Mouse (Mus musculus) cerebellum, postnatal 25 days (tissue): ENCODE measurements around the gene Fxyd2.

ENCODE experiments used
- DNase-seq, 2 experiments: peaks; one replicate each; pipeline ENCODE4 v3.0.0; 2021; ENCODE audit warnings: mixed read lengths in 2 of 2

Fxyd2 gene

DNA sequence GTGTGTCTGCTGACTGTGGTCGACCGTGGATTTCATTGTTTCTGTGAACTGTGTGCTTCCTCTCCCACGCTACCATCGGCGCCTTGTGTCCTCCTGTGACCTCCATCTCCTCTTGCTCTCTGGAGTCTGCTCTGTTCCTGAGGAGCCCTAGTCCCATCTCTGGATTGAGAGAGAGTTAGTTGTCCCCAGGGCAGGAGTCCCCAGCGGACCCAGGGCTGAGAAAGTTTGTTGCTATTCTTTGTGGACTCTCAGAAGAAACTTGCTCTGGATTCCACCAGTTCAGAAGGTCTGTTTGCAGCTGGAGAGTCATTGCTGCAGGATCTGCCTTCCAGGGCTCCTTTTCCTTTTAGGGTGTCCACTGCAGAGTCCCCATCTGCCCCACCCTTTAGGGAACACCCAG, 4.3 kb upstream of the Fxyd2 start:
- DNase-seq = no peak

DNA sequence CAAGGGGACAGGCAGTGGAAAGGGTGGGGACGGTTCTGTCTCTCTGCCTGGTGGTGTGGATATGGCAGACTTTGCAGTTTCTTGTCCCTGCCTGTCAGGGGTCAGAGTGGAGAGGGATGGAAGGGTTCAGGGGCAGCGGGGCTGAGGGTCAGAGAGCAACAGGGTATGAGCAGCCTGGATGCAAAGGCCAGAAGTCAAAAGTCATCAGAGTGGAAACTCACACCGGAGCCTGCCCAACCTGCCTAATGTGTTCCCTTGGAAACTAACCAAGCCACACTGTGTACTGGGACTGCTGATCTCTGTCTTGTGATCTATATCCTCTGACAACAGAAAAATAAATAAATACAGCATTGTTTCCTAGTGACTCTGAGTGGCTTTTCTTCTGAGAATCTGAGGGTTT, 3.7 kb upstream of the Fxyd2 start:
- DNase-seq = no peak

DNA sequence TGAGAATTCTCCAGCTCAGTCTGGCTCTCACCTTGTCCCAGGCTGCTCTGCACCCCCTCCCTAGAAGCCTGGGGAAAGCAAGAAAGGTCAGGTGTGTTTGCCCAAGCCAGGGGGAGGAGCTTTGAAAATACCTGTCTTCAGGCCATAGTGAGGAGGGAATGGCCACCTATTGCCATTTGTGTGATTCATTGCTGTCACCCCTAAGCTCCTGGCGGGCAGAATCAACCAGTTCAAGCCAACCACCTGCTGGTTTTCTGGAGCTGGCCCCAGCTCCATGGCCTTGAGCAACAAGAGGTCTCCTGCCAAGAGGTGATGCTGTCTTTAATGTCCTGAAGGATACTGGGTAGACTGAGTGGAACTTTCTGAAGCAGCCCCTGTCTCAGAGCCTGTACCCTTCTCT, 1.1 kb upstream of the Fxyd2 start:
- DNase-seq = peak; percentile 81 to 89

DNA sequence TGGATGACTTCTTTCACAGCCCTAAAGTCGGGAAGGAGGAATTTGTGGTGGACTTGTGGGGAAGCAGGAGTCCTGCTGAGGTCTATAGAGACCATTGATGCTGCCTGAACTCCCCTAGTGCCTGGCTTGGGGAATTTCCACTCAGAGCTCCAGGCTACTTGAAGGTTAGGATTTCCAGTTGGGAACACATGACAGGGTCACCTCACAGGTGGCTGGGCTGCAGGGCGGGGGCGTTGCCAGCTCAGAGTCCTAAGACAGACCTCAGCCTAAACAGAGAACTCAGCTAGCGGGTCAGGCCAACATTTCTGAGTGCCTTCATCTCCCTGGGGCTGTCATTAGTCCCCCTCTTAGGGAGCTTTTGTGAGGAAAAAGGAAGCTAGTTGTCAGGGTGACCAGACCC, 2.4 kb downstream of the Fxyd2 start:
- no peak for DNase-seq

DNA sequence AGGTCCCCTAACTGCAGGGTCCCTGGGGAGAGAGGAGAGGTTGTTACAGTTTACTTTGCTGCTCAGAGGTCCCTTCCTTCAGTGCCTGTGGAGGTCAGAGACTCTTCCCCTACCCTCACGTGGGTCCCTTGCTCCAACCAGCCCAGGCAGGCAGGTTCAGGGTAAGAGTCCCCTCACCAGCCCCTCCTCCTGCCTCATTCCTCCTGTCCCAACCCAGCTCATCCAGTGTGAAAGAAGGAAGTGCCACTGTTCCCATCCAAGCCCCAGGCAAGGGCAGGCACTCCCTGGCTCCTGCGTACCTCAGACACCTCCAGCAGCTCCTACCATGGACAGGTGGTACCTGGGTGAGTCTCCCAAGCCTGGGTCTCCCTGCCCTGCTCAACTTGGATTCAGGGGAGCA, 3.5 kb downstream of the Fxyd2 start:
- no peak for DNase-seq

DNA sequence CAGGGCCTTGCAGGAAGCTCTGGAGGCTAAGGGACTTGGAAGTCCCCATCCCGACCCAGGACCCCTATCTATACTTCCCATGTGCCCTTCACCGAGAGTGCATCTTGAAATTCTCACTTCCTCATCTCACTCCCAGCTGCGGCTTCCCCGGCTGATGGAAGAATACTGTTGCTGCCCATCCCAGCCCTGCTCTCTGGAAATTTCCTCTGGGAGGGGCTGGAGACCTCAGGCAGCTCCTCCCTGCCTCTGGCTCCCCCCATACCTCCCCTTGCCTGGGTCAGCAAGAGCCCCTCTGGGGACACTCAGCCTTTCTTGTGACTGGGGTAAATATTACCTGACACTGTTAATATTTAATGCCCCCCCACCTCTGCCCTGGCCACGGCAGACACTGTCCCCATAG, 6.2 kb downstream of the Fxyd2 start:
- DNase-seq = no peak

DNA sequence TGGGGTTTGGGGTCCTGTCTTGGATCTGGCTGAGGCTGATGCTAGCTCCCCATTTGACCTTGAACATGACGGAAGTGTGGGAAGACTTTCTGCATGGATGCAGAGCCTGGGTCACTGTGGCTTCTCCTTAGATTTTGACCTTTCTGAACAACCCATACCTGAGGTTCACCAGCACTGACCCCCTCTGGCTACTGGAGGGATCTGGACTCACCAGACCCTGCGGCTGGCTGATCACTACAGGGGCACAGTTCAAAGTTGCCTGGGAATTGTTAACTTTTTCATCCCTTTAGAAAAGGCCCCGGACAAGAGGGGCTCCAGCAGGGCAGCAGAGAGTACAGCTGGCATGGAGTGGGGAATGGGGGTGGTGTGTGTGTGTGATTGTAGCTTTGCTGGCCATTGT, 7.3 kb downstream of the Fxyd2 start:
- no peak for DNase-seq

DNA sequence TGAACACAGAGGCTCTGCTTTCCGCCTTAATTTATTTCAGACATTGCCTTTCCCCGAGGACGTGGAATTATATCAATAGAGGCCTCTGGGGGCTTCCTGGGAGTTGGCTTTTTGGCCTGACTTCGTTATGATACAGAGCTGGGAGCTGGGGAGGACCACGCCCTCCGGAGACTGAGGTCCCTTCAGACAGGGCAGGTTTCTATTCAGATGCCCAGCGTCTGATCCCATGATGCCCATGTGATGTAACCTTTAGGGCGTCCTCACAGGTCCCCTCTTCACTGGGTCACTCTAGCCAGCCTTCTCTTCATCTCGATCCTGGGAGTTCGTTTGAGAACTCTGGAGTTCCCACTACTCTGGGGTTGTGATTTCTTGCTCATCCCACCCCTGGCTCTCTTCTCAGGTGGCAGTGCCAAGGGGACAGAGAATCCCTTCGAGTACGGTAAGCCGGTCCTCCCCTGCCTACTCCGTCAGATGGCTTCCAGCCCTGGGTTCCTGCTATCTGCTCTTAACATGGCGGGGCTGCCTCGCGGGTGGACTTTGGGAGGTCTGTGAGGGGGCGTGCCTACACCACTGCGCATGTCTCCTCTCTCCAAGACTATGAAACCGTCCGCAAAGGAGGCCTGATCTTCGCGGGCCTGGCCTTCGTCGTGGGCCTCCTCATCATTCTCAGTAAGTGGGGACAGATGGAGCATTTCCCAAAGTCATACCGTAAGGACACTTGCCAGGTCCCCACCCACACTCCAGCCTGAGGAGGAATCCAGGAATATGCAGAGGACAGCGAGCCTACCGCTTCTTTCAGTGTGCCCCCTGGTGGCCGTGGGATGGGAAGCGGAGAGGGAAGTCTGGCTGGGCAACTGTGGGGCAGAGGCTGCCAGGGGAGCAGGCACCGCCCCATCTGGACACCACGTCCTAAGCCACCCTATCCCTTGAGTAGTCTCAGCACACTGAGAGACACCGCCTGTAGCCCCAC, 8.5 kb downstream of the Fxyd2 start:
- peak; percentile 88 to 94 for DNase-seq

DNA sequence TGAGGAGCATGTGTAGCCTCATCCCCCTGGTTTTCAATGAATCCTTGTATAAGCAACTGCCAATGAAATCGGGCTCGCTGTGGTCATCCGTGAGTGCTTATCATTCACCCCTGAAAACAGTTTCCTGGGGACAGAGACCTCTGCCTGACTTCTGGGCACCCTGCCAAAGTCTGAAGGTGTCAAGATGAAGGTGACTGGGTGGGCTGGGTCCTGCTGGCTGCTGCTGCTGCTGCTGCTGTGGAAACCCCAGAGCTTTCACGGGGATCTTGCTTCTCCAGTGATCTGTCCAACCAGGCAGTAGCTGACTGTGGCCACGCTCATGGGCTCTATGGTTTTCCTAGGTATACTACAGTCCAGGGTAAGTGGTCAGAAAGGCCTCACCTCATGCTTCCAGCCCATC, 10.7 kb downstream of the Fxyd2 start:
- no peak for DNase-seq

DNA sequence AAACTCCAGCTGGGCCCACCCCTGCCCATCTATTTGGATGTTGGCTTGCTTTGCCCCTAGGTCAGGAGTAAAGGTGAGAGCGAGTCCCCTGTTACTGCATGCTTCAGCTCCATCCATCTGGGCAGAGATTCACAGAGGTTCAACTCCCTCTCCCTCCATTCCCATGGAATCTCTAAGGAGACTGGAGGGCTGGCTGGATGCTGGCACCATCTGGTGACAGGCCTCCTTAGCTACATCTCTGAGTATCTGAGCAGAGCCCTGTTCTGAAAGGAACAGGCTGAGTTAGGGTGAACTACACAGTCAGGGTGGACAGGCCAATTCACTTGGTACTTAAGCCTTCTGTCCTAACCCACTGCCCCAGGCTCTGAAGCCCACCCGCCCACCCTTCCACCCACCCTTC, 11.1 kb downstream of the Fxyd2 start:
- no peak for DNase-seq

DNA sequence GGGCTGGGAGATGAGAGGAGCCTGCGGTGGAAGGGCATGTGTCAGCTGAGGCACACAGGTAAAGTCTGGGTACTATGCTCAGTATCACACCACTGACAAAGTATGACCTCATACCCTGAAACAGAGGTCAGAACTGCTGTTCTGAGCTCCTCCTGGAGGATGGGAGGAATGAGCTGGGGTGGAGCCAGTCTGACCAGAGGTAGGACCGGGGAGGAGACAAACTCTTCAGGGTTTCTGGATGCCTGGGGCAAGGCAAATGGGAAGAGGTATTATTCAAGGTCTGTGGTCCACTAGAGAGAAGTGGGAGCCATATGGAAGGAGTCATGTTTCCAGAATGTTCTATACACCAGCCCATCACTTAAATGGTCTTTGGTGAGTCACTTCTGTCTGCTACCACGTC, 11.6 kb downstream of the Fxyd2 start:
- no peak for DNase-seq

DNA sequence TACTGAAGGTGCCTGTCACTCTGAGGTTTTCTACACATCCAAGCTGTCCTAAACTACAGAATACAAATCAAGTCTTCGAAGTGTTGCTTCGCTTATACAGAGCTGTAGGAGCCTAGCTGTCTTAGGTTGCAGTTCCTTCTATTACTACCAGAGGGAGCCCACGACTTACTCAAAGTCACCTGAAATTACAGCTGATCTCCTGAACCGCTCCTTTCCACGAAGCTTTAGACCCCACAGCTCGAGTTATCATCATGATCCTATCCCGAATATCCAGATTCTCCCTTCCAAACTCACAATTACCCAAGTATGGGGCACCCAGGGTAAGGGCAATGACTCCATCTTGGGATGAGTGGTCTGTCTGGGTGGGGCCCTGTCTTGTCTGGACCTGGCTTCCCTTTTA, 12.3 kb downstream of the Fxyd2 start:
- DNase-seq = peak; percentile 58 to 70

DNA sequence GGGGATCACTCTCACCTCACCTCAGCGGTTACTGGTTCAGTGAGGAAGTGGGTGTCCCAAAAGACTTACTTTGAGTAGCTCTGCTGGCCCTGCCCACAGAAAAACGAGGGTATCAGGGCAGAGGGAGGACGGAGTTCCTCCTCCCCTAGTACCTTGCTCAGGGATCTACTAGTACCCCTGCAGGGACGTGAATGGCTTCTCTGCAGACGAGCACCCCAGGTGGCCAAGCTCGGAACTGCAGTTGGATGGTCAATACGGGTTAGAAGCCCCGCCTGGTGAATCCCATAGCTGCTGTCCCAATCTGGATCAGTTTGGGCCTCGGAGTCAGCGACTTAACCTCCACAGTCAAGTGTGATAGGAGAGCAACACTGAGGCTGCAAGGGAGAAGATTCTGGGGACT, 12.8 kb downstream of the Fxyd2 start:
- DNase-seq = peak; percentile 94 to 96

DNA sequence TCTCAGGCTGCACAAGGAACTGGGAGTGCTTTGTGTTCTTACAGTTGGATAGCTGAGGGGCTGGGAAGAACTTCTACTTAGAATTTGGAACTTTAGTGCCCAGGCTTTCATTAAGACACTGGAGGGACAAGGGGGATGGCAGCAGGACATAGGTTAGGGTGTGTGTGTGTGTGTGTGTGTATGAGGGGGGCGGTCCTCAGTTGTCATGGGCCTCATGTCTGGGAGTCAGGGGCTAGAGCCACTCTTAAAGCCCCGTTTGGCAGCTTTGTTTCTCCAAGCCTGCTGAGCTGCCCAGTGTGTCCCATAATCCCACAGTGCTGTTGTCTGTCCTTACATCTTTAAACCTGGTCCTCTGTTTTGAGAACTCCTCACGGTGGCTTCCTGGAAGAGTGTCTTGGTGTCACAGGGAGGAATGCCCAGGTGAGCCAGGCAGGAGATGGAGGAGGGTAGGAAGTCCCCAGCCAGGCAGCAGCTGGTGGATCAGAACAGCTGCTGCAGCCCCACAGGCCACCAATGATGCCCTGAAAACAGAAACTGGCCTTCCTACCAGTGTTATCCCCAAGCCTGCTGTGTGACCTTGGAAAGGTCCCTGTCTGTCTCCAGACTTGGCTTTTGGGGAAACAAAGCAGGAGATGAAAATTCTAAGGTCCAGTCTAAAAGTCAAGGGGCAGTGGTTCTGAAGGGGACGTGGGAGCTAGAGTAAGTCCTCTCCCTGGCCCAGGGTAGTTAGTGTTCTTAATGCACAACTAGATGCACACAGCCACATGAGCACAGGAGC, 13.4 kb downstream of the Fxyd2 start:
- no peak for DNase-seq

DNA sequence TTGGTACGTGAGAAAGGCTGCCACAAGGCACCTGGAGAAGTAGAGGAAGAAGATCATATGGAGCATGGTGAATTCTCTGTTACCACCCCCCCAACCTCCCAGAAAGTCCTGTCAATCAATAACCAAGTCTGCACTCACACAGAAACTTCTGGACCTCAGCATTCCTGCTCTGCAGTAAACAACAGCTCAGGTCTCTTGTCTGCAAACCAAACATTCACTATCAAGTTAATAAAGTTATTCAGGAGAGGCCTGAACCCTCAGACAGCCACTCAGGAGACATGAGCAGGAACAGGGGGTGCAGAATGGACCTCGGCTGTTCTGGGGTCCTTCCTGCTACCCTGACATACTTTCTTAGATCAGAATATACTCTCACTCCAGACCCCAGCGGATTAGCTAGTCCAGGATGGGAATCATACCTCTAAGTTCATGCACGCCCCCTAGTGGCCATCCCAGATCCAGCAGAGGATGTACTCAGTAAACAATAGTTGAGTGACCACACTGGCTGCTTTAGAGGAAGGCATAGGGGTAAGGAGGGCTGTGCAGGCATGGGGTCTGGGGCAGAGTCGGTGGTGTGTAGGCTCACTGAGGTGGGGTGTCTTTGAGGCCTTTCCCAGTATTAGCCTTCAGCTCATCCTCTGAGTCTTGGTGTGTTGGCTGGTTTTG, 14.1 kb downstream of the Fxyd2 start:
- DNase-seq = peak; percentile 49 to 72

DNA sequence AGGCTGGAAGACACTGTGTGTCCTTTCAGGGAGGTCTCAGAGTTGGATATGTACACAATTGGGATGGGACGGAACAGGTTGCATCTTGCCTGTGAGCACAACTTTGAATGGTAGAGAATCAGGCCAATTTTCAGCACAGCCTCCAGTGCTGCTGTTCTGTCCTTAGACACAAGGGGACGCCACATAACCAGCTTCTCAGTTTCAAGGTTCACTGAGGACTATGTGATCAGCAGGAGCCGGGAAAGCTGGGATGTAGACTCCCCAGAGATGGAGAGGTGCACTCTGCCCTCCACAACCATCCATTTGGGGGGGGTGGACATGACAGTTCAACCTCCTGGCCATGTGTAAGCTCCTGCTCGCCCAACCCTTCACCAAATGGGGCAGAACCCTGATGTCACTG, 16.4 kb downstream of the Fxyd2 start:
- DNase-seq = peak; percentile 87 to 88

DNA sequence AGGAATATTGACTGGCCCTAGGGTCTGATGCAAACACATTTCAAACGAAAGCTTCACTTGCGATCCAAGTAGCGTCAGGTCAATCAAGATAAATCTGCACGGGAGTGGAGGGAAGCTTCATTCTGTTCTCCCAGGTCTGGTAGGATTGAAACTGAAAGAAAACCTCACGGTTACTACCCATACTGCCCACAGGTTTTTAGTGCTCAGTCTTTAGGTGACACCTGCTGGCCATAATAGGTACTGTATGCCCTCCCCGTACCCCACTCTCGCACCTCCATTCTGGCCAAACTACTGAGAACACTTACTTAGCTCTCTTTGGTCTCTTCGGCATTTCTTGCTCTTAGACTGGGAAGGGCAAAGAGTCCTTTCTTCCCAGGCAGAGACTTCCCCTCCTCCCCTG, 17.8 kb downstream of the Fxyd2 start:
- peak; percentile 77 to 86 for DNase-seq

DNA sequence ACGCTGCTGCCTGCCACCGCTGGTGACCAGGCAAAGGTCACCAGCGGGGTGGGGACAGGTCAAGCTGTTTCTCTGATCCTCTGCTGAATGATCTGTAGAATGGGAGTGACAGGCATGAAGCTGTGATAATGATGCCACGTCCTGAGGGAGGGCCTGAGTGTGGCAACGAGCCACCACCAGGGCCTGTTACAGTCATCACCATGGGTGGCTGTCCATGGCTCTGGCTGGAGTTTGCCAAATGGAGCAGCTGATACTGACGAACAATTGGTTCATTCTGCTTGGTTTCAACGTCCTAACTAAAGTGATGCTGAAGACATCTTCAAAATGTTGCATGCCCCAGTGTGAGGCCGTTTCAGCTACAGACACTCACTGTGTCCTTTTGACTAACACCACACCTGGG, 18.8 kb downstream of the Fxyd2 start:
- DNase-seq = peak in 1 of 2 experiments; percentile 47

DNA sequence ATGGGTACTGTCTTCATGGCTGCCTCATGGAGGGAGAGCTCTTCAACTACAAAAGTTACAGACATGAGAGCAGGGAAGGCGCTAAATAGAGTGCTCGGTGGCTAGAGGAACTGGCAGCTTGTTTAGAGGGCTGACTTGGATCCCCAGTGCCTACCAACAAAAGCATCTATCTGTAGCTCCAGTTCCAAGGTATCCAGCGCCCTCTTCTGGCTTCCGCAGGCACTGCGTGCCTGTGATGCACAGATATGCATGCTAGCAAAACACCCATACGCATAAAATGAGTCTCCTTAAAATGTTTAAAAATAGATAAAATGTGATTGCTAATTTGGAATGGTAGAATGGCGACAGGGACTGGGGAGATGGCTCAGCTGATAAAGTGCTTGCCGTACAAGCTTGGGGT, 21.7 kb downstream of the Fxyd2 start:
- DNase-seq = peak; percentile 56 to 67

DNA sequence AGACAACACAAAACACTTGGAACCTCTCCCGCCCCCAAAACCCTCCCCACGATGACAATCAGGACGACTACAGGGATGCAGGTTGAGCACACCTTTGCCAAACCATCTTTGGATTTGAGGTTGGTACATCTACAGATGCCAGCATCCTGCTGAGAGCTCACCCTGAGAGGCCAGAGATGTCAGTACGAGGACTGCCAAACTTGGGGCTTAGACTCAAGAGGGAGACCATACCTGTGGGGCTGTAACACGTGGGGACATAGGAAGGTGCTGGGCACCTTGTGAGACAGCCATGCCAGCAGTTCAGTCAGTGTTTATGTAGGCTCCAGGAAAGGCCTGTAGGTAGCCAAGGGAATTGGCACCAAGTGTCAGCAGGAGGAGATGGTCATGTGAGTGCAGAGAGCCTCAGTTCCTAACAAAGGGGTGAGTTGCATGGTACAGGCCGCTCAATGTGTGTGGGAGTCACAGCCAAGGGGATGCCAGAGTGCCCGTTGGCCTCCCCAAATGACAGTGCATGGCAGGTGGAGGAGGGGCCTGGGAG, 23.4 kb downstream of the Fxyd2 start:
- DNase-seq = peak; percentile 62

DNA sequence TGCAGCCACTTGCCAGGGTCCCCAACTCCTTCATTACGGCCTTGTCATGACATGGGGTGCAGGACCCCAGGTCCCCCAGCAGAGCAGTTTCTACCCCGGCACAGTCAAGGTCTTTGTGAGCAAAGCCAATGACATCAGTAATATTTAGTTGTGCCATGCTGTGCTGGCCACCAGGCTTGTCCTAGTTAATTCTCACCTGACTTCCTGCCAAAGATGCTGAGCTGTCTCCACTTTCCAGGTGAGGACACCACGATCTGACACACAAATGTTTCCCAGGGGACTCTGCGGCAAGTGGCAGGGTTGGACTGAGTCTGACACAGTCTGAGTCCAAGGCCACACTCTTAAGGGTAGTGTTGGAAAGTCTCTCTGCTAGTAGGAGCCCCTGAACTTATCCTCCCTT, 27.0 kb downstream of the Fxyd2 start, which contains the start of gene Dscaml1:
Gene Dscaml1, plus strand, starts transcription at position 173 of the 400 bp plus-strand sequence.
- DNase-seq = peak; percentile 75 to 77

DNA sequence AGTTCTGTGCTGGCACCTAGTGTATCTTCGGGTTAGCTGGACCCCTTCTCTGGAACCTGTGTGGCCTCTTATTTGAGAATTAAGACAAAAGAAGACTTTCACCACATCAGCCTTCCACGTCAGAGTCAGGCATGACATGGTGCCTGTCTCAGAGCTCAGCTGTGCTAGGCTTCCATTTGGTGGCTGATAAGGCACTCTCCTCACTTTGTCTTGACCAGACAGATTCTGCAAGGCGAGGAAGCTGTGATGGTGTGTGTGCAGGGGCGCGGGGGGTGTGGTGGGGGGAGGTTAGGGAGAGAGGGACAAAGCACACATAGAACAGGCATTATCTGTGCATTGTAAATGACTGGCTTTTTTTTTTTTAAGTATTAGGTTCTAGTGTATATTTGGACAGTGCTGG, 29.9 kb downstream of the Fxyd2 start:
- no peak for DNase-seq
